Mouse (Mus musculus): ENCODE data around the gene Cck. TPM values are rescaled to one million over a fixed set of nuclear protein-coding genes. Genes with fewer than 3 reads are reported as not detected.
"Not testable (repeated sequence)": the region's sequence is repeated elsewhere in the genome, so short reads cannot be mapped to it uniquely, and the experiment has no call there.

Gene Cck
- polyA plus RNA-seq, 1 experiment from 2014 or later, result 3.4 TPM

DNA sequence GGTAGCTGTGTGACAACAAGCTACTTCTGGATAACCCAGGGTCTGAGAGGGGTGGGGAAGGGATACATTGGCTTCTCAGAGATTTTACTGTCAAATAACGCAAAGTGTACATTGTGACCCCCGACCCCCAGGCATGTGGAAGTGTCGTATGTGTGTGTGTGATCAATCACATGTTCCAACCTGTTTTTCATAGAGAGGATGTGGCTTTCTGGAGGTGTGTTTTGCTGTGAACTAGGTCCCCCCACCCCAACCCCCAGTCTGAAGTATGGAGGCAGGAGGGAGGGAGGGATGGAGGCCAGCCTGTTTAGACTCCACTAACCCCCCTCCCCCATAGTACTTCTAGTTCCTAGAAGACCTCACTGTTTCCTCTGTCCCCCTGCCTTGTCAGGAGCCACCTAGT, 40.6 kb downstream of the Cck start:
- 0 out of 2 replicates have a peak, but pooled peaks cover 3% of the 10 kb centered on the region for H3K4me1 ChIP-seq (ENCODE audit: control insufficient read depth, insufficient read depth, low read length)
- no peak for ATAC-seq (replicated peaks; ENCODE audit: insufficient number of reproducible peaks, low FRiP score, low TSS enrichment)
- no peak overlapping the region for H3K9ac ChIP-seq (ENCODE audit: low read depth, low read length)
- 83% methylated on average over 3 of the region's 3 CpGs for WGBS (ENCODE audit: insufficient replicate concordance)
- H3K9me3 ChIP-seq (replicated peaks; ENCODE audit: control insufficient read depth, low read length), result no peaks in the 10 kb centered on the region
- H3K27me3 ChIP-seq (ENCODE audit: control insufficient read depth, insufficient read depth, low read length), result no peaks in the 10 kb centered on the region
- H3K4me3 ChIP-seq (ENCODE audit: low read depth, low read length), result no peak overlapping the region
- H3K4me2 ChIP-seq, result no peak overlapping the region
- H3K36me3 ChIP-seq (ENCODE audit: control insufficient read depth, insufficient read depth, low read length), result 0 out of 2 replicates have a peak, but pooled peaks cover 4% of the 10 kb centered on the region
- no peak overlapping the region for H3K27ac ChIP-seq (ENCODE audit: low read depth, low read length)

DNA sequence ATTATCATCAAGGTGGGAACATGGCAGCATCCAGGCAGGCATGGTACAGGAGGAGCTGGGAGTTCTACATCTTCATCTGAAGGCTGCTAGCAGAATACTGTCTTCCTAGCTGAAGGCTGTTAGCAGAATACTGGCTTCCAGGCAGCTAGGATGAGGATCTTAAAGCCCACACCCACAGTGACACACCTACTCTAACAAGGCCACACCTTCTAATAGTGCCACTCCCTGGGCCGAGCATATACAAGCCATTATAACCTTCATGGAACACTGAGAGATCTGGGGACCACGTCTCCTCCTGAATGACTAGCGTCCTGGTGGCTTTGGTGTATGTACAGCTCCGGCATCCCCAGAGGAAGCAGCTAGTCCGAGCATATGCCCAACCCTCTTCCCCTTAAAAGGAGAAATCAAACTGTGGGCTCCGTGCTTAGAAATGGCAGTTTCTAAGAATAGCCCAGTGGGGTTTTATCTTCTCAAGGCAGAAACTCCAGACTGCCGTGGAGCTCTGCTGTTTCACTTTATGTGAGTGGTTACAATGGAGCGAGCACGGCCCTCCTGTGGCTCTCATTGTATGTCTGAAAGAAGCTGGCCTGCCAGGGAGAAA, 43.1 kb downstream of the Cck start:
- H3K27me3 ChIP-seq (ENCODE audit: control insufficient read depth, insufficient read depth, low read length); H3K4me1 ChIP-seq (ENCODE audit: control insufficient read depth, insufficient read depth, low read length); H3K9ac ChIP-seq (ENCODE audit: low read depth, low read length); H3K4me3 ChIP-seq (ENCODE audit: low read depth, low read length); ATAC-seq (replicated peaks; ENCODE audit: insufficient number of reproducible peaks, low FRiP score, low TSS enrichment); H3K9me3 ChIP-seq (replicated peaks; ENCODE audit: control insufficient read depth, low read length): not testable (repeated sequence)
- Histone ChIP-seq H3K27ac (ENCODE audit: low read depth, low read length) (0 out of 2 replicates have a peak overlapping the region, but pooled peaks have one; percentile 47), H3K36me3 (ENCODE audit: control insufficient read depth, insufficient read depth, low read length) (peaks cover 16% of the 10 kb centered on the region), H3K4me2 (0 out of 2 replicates have a peak overlapping the region, but pooled peaks have one; percentile 3)
- WGBS (ENCODE audit: insufficient replicate concordance), result 35% methylated on average over 9 of the region's 9 CpGs

DNA sequence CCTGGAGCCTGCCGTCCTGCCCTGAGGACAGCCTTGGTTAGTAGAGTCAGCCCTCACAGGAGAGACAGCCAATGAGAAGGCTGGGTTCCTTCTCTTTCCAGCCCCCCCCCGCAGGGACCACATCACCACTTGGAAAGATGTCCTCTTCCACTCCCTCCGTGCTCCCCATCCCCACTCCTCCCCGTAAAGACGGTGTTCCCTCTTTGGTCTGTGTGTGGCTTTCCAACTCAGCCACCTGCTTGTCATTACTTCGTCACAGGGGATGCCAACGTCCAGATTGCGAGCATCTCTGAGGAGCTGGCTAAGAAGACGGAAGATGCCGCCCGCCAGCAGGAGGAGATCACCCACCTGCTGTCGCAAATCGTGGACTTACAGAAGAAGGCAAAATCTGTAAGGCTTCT, 49.1 kb downstream of the Cck start:
- ATAC-seq (replicated peaks; ENCODE audit: insufficient number of reproducible peaks, low FRiP score, low TSS enrichment), result no peak

DNA sequence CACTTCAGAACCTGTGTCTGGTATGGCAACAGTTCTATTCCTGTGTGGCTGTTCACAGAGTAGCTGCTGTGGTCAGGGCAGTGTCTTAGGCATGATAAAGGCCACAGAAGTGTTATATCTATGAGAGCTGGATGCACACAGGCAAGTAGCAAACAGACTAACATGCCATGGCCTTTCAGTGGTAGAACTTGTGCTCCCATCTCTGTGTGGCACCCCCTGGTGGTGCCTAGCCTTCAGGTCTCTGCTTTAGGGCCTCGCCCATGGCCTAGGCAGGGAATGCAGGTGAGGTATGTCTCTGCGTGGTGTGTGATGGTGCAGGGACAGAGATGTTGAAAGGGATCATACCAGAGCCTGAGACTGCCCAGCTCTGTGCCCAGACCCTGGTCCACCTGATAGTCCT, 50.1 kb downstream of the Cck start:
- Histone ChIP-seq H3K36me3 (ENCODE audit: control insufficient read depth, insufficient read depth, low read length) (peaks cover 14% of the 10 kb centered on the region), H3K4me3 (ENCODE audit: low read depth, low read length) (no peak overlapping the region), H3K4me1 (ENCODE audit: control insufficient read depth, insufficient read depth, low read length) (no peaks in the 10 kb centered on the region), H3K27me3 (ENCODE audit: control insufficient read depth, insufficient read depth, low read length) (no peaks in the 10 kb centered on the region), H3K27ac (ENCODE audit: low read depth, low read length) (no peak overlapping the region), H3K9me3 (replicated peaks; ENCODE audit: control insufficient read depth, low read length) (no peaks in the 10 kb centered on the region), H3K9ac (ENCODE audit: low read depth, low read length) (no peak overlapping the region), H3K4me2 (no peak overlapping the region)
- ATAC-seq (replicated peaks; ENCODE audit: insufficient number of reproducible peaks, low FRiP score, low TSS enrichment), result no peak
- WGBS (ENCODE audit: insufficient replicate concordance), result 77% methylated on average over 2 of the region's 2 CpGs

More for the DNA sequence above, 49.1 kb downstream of the Cck start:
- Histone ChIP-seq H3K4me2 (no peak overlapping the region), H3K4me1 (ENCODE audit: control insufficient read depth, insufficient read depth, low read length) (no peaks in the 10 kb centered on the region), H3K36me3 (ENCODE audit: control insufficient read depth, insufficient read depth, low read length) (peaks cover 14% of the 10 kb centered on the region), H3K9ac (ENCODE audit: low read depth, low read length) (no peak overlapping the region), H3K9me3 (replicated peaks; ENCODE audit: control insufficient read depth, low read length) (no peaks in the 10 kb centered on the region), H3K4me3 (ENCODE audit: low read depth, low read length) (no peak overlapping the region), H3K27me3 (ENCODE audit: control insufficient read depth, insufficient read depth, low read length) (no peaks in the 10 kb centered on the region), H3K27ac (ENCODE audit: low read depth, low read length) (no peak overlapping the region)
- 90% methylated on average over 13 of the region's 13 CpGs for WGBS (ENCODE audit: insufficient replicate concordance)

DNA sequence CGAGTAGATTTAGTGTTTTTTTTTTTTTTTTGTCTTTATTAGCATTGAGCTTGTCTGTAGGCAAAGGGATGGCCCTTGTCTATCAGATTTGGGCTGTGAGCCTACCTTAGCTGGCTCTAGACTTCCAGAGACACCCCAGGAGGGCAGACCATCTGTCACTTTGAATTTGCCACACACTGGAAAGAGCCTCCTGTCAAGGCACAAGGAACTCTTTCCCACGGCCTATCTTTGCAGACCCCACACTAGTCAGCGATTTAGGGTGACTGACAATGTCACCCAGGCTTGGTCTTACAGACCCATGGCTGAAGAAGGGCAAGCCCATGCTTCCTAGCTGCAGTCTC, 51.2 kb downstream of the Cck start:
- WGBS (ENCODE audit: insufficient replicate concordance), result 71% methylated on average over 3 of the region's 3 CpGs
- peaks cover 14% of the 10 kb centered on the region for H3K36me3 ChIP-seq (ENCODE audit: control insufficient read depth, insufficient read depth, low read length)
- no peaks in the 10 kb centered on the region for H3K9me3 ChIP-seq (replicated peaks; ENCODE audit: control insufficient read depth, low read length)
- no peak overlapping the region for H3K9ac ChIP-seq (ENCODE audit: low read depth, low read length)
- no peak overlapping the region for H3K4me3 ChIP-seq (ENCODE audit: low read depth, low read length)
- H3K4me2 ChIP-seq, result no peak overlapping the region
- no peaks in the 10 kb centered on the region for H3K27me3 ChIP-seq (ENCODE audit: control insufficient read depth, insufficient read depth, low read length)
- no peak for ATAC-seq (replicated peaks; ENCODE audit: insufficient number of reproducible peaks, low FRiP score, low TSS enrichment)
- H3K27ac ChIP-seq (ENCODE audit: low read depth, low read length), result no peak overlapping the region
- H3K4me1 ChIP-seq (ENCODE audit: control insufficient read depth, insufficient read depth, low read length), result no peaks in the 10 kb centered on the region

DNA sequence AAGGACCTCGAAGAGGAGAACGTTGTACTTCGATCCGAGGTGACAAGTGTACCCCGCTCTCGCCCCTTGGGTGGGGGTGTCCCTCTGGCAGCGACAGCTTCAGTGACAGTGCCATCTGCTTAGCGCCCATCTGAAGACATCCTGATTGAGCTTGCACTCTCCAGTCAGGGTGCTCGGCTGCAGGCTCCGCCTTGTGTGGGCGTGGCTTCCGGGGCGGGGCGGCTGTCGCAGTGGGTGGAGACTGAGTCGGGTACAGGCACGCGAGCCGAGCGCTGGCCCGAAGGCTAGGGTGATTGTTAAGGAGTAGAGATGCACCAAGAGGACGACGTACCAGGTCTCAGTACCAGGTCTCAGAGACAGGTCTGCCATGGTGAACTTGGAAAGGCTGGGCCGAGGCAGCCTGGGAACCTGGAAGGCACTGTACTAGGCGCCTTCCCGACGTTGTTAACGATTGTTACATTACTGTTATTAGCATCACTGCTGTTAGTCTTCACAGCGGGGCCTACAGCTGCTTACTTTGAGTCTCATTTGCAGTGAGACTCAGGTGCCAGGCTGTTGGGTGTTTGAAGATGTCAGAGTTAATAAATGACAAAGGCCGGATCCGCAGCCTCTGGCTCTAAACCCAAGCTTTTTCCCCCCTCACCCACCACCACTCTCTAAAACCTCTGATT, 51.7 kb downstream of the Cck start:
- Histone ChIP-seq H3K36me3 (ENCODE audit: control insufficient read depth, insufficient read depth, low read length) (peaks cover 13% of the 10 kb centered on the region), H3K4me2 (no peak overlapping the region), H3K9me3 (replicated peaks; ENCODE audit: control insufficient read depth, low read length) (no peaks in the 10 kb centered on the region), H3K27me3 (ENCODE audit: control insufficient read depth, insufficient read depth, low read length) (no peaks in the 10 kb centered on the region), H3K9ac (ENCODE audit: low read depth, low read length) (no peak overlapping the region), H3K27ac (ENCODE audit: low read depth, low read length) (no peak overlapping the region), H3K4me1 (ENCODE audit: control insufficient read depth, insufficient read depth, low read length) (no peaks in the 10 kb centered on the region), H3K4me3 (ENCODE audit: low read depth, low read length) (no peak overlapping the region)
- no peak for ATAC-seq (replicated peaks; ENCODE audit: insufficient number of reproducible peaks, low FRiP score, low TSS enrichment)
- WGBS (ENCODE audit: insufficient replicate concordance), result 71% methylated on average over 31 of the region's 31 CpGs

DNA sequence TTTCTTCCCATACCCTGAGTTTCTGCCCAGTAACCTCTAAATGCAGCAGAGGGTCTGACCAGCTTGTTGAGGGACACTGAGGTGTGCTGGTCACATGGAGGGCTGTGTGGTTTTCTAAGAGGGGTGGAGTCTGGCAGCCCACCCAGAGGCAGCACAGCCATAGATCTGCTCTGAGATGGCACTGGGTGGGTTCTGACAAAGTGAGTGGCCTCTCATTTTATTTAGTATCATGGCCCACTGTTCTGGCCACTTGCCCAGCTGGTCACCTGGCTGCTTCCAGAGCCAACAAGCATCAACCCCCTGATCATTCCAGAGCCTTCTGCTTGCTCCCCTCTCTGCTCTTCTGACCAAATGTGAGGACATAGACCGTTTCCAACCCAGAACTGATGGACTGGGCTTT, 53.3 kb downstream of the Cck start:
- Histone ChIP-seq H3K36me3 (ENCODE audit: control insufficient read depth, insufficient read depth, low read length) (0 out of 2 replicates have a peak, but pooled peaks cover 3% of the 10 kb centered on the region), H3K27me3 (ENCODE audit: control insufficient read depth, insufficient read depth, low read length) (no peaks in the 10 kb centered on the region), H3K4me3 (ENCODE audit: low read depth, low read length) (no peak overlapping the region), H3K4me2 (no peak overlapping the region), H3K27ac (ENCODE audit: low read depth, low read length) (no peak overlapping the region), H3K9ac (ENCODE audit: low read depth, low read length) (no peak overlapping the region), H3K4me1 (ENCODE audit: control insufficient read depth, insufficient read depth, low read length) (no peaks in the 10 kb centered on the region), H3K9me3 (replicated peaks; ENCODE audit: control insufficient read depth, low read length) (no peaks in the 10 kb centered on the region)
- ATAC-seq (replicated peaks; ENCODE audit: insufficient number of reproducible peaks, low FRiP score, low TSS enrichment), result no peak
- WGBS (ENCODE audit: insufficient replicate concordance), result 81% methylated on average over 1 of the region's 1 CpGs
